In genomic region chr8:117054146-117054545, GRCm38 (mm10) we compare ENCODE assay signal across 16 mouse cellular contexts. TPM values are rescaled to one million over a fixed set of nuclear protein-coding genes. Genes with fewer than 3 reads are reported as not detected.
"Had no signal": no experiment of that assay in that cellular context is flagged by ENCODE, and none has a peak within 500 bp of the region (broad histone marks: within the 10 kb centered on the region; RNA-seq: fewer than 3 reads in every experiment).

No protein-coding gene starts in this region.

- H3K9me3 ChIP-seq: midbrain, embryonic 12.5 days; neural tube, embryonic 12.5 days; stomach, embryonic 15.5 days had no signal

- ATAC-seq: midbrain, embryonic 16.5 days had no signal

- H3K4me1 ChIP-seq: midbrain, embryonic 12.5 days; neural tube, embryonic 12.5 days; stomach, embryonic 15.5 days had no signal

- H3K9ac ChIP-seq: liver, embryonic 14.5 days; lung, embryonic 14.5 days; midbrain, embryonic 12.5 days; neural tube, embryonic 12.5 days; stomach, embryonic 15.5 days had no signal

- H3K36me3 ChIP-seq: midbrain, embryonic 12.5 days; neural tube, embryonic 12.5 days; stomach, embryonic 15.5 days had no signal

- H3K27me3 ChIP-seq: midbrain, embryonic 12.5 days; neural tube, embryonic 12.5 days; stomach, embryonic 15.5 days had no signal

- H3K27ac ChIP-seq: liver, embryonic 14.5 days; midbrain, embryonic 12.5 days; neural tube, embryonic 12.5 days; stomach, embryonic 15.5 days; stomach, postnatal 0 days had no signal

- H3K4me3 ChIP-seq: midbrain, embryonic 12.5 days; neural tube, embryonic 12.5 days; stomach, embryonic 15.5 days had no signal

- DNase-seq: lung, adult 18-20 months; lung, embryonic 14.5 days; lung, postnatal 10 days; lung, postnatal 4 days; midbrain, embryonic 14.5 days; right cerebral cortex, postnatal 14 days; thymus, adult 2 months; thymus, postnatal 4 days had no signal

- H3K4me2 ChIP-seq: lung, embryonic 14.5 days; midbrain, embryonic 12.5 days; neural tube, embryonic 12.5 days; stomach, embryonic 15.5 days had no signal

RNA-seq across cellular contexts. Expression of gene Pkd1l2, which starts 28.1 kb away (rescaled TPM):
- polyA plus RNA-seq: liver, embryonic 14.5 days; liver, embryonic 16.5 days; lung, embryonic 14.5 days; lung, embryonic 16.5 days; midbrain, embryonic 12.5 days; midbrain, embryonic 16.5 days; stomach, postnatal 0 days had no signal

RNA-seq across cellular contexts. Expression of gene Bco1, which starts 41.5 kb away (rescaled TPM):
- polyA plus RNA-seq: midbrain, embryonic 14.5 days had no signal
